Mouse (Mus musculus) common myeloid progenitor, adult 5-6 weeks (primary cell): ENCODE data around the gene Itga2. TPM values are rescaled to one million over a fixed set of nuclear protein-coding genes. Genes with fewer than 3 reads are reported as not detected.

Source experiments
- ATAC-seq: replicated peaks from 2 replicates; pipeline ENCODE4 v1.8.0; 2016; ENCODE audit warnings: low read depth, mild to moderate bottlenecking, moderate TSS enrichment, inconsistent platforms; ENCODE audit not compliant: poor library complexity, severe bottlenecking
- total RNA-seq: library from RNA; stranded (forward); fragments of 200-1000, 187-1606 nt; gene quantifications from 2 replicates; pipeline ENCODE4 v1.2.3, GENCODE M21; 2017

The Itga2 gene
- total RNA-seq, 1 experiment from 2014 or later, result 2.4 TPM

- no peak for ATAC-seq
Observed at GRCm38 (mm10) chr13:114832761-114833160, 99.1 kb downstream of the Itga2 start.

DNA sequence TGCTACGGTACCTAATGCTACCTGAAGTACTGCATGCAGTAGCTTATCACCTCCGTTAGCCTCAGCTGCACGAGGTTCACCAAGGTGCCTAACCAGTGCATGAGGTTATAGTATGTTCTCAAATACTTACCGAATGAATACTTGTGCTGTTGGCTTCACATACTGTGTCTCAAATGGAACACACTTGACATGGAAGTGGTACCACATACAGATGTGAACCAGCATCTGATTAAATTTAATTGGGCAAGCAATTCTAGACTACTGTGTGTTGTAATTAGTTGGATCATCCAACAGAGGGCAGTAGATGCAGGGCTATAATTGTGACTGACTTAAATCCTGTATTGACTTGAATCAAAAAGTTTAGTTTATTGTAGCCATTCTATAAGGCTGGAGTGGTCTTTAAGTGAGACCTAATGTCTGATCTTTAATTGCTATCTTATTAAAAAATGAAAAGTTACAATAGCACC, 100.5 kb downstream of the Itga2 start:
- ATAC-seq, result peak; percentile 72

DNA sequence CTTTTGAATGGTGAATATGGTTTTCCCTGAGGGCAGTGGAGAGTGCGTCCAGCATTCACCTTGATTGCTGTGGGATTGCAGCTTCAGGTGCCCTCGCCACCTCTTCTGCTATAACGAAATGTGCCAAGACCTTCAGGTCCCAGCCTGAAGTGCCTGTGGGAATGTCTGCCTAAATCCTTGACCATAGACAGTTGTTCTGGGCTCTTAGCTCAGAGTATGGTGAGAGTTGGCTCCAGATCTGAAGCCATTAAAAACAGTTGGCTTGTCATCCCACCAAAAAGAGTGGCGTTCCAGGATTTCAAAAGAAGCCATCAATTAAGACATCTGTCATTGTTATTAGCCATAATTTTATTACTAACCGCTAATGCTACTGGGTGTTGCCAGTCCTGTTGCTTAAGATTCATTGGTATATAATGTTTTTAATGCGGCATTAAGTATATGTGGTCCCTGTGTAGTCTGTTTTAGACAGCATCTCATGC, 106.5 kb downstream of the Itga2 start:
- ATAC-seq, result no peak

DNA sequence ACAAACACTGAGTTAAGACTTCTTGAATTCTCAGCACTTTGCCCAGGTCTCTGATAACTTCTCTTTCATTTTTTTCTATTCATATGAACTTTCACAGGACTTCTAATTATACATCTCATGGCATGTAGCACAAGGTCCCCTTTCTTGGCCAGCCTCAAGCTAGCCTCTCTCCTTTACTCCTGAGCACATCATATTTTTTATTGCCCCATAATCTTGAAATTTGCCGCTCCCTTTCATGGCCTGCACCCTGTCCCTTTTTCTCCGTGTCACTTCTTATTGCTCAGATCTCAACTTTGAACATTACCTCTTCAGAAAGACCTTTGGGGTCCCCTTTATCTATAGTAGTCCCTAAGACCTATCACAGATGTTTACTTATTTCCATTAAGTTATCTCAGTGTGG, 109.0 kb downstream of the Itga2 start:
- no peak for ATAC-seq

GRCm38 (mm10) chr13:114818513-114818912, 113.4 kb downstream of the Itga2 start:
- peak; percentile 24 for ATAC-seq

GRCm38 (mm10) chr13:114817751-114818360, 114.0 kb downstream of the Itga2 start, which contains the start of gene Mocs2:
TSS of gene Mocs2 (plus strand) at chr13:114818236.
- peak; percentile 93 for ATAC-seq

- no peak for ATAC-seq
Observed at GRCm38 (mm10) chr13:114809624-114810210, 122.2 kb downstream of the Itga2 start.

GRCm38 (mm10) chr13:114802971-114803370, 128.9 kb downstream of the Itga2 start:
- ATAC-seq, result no peak

GRCm38 (mm10) chr13:114801857-114802256, 130.0 kb downstream of the Itga2 start:
- no peak for ATAC-seq

DNA sequence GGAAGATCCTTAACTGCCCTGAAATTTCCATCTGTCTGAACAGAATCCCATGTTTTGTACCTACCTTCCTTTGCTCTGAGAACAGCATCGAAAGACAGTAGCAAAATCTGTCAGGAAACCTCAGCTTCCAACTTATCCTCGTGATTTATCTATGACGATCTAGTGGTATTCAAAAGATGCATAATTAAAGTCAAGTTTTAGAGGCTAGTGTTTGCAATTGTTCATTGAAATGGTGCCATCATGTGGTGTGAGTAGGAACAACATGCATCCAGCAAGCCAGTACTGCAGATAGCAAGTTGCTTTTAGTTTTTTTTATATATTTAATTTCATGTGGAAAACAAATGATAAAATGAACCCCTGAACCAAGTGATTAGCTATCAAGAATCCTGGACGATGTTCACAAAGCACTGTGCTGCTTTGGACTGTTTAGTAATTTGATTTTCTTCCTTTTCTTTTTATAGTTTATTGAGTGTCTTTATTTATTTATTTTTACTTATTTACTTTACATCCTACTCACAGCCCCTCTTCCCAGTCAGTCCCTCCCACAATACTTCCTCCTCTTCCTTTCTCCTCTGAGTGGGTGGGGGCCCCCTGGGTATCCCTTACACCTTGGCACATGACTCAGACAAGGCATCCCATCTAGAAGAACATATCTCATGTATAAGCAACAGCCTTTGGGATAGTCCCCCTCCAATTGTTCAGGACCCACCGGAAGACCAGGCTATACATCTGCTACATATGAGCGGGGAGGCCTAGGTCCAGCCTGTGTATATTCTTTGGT, 138.5 kb downstream of the Itga2 start:
- ATAC-seq, result peak; percentile 84

DNA sequence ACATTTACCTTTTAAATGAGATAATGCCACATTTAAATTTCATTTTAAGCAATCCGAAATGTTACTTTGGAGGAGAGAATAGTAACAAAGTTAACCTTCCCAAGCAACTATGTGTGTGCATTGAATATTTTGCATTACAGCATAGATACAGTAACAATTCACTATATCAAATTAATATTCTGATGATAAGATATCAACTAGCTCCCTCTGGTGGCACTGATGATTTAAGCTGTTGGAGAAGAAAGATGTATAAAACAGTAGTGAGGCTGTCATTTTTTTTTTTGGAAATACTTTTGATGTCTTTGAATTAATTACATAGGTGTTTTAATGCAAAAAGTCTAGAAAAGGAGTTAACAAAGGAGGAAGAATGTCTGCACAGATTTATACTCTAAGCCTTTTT, 140.4 kb downstream of the Itga2 start:
- peak; percentile 48; the same call in 1 of the 2 replicates for ATAC-seq

Other genes starting within 250 kb of the Itga2 start
- gene Mocs2, start 113.9 kb downstream of the Itga2 start, total RNA-seq, result 33.6 and 48.1 TPM in 2 replicates
- 8.3 and 10.0 TPM in 2 replicates for gene Pelo, start 158.1 kb upstream of the Itga2 start, total RNA-seq
- 11.1 TPM in 1 of 2 replicates, not detected in the other for gene Gm49395, start 169.8 kb upstream of the Itga2 start, total RNA-seq
- 1.5 and 1.9 TPM in 2 replicates for gene Itga1, start 169.9 kb upstream of the Itga2 start, total RNA-seq